Mouse (Mus musculus) embryonic facial prominence, embryonic 13.5 days (tissue): ENCODE measurements around the gene Ccdc106. TPM values are rescaled to one million over a fixed set of nuclear protein-coding genes. Genes with fewer than 3 reads are reported as not detected.

Source experiments
- ATAC-seq: fragments of 200-750 bp; cut with Nextera tagmentation; 2 replicates; pipeline ENCODE4 v1.8.0; 2017; ENCODE audit warnings: low read depth; ENCODE audit not compliant: insufficient number of reproducible peaks, insufficient read depth, low FRiP score, low TSS enrichment
- H3K27ac ChIP-seq: fragments of 300-500 bp; sonication (generic); 2 replicates; pipeline ENCODE4 v1.5.1; 2015; ENCODE audit warnings: moderate library complexity, mild to moderate bottlenecking, inconsistent platforms
- H3K27me3 ChIP-seq: fragments of 300-500 bp; sonication (generic); 2 replicates; pipeline ENCODE4 v1.6.1; 2015; ENCODE audit warnings: mild to moderate bottlenecking, inconsistent platforms
- H3K36me3 ChIP-seq: fragments of 300-500 bp; sonication (generic); 2 replicates; pipeline ENCODE4 v1.6.1; 2015; ENCODE audit warnings: mild to moderate bottlenecking, inconsistent platforms
- H3K4me1 ChIP-seq: fragments of 300-500 bp; sonication (generic); 2 replicates; pipeline ENCODE4 v1.6.1; 2015; ENCODE audit warnings: inconsistent platforms
- H3K4me2 ChIP-seq: fragments of 300-500 bp; sonication (generic); 2 replicates; pipeline ENCODE4 v1.6.1; 2015; ENCODE audit warnings: moderate library complexity, mild to moderate bottlenecking, inconsistent platforms
- H3K4me3 ChIP-seq: fragments of 300-500 bp; sonication (generic); 2 replicates; pipeline ENCODE4 v1.5.1; 2015; ENCODE audit warnings: mild to moderate bottlenecking, inconsistent platforms
- H3K9ac ChIP-seq: fragments of 300-500 bp; sonication (generic); 2 replicates; pipeline ENCODE4 v1.6.1; 2015; ENCODE audit warnings: mild to moderate bottlenecking, inconsistent platforms
- H3K9me3 ChIP-seq: fragments of 300-500 bp; sonication (generic); 2 replicates; pipeline ENCODE4 v1.6.1; 2016; ENCODE audit warnings: inconsistent platforms
- WGBS: fragments of 180-500 bp; shearing (Covaris S2); methylation state at CpG from one replicate; pipeline ENCODE4 v1.1.7; 2015; ENCODE audit warnings: mixed read lengths; 5-methylcytosine and 5-hydroxymethylcytosine counted together
- polyA plus RNA-seq: library from polyadenylated mRNA; unstranded; fragments of >200 nt; fragmentation: Nextera tagmentation; extraction: Ambion mirVana; gene quantifications from 2 replicates; pipeline ENCODE4 v1.2.1, GENCODE M21; 2015

Ccdc106 gene
- 46.1 and 55.4 TPM in 2 replicates for polyA plus RNA-seq

- Histone ChIP-seq H3K9me3 (no peaks in the 10 kb centered on the region), H3K27ac (peak within 1 kb of the TSS; percentile 97), H3K36me3 (peaks cover 43% of the 10 kb centered on the region), H3K4me2 (peak within 1 kb of the TSS; percentile 84), H3K27me3 (no peaks in the 10 kb centered on the region), H3K9ac (peak within 1 kb of the TSS; percentile 97), H3K4me1 (peaks cover 27% of the 10 kb centered on the region), H3K4me3 (peak within 1 kb of the TSS; percentile 79)
- WGBS = under 1% methylated on average over 49 of the region's 49 CpGs
- ATAC-seq = peak; percentile 84
Observed at GRCm38 (mm10) chr7:5020000-5020681, at the start of gene Ccdc106, which contains the start of gene Zfp865. Gene Ccdc106 (plus strand): TSS chr7:5020553. Gene Zfp865 (plus strand): TSS chr7:5020376.

GRCm38 (mm10) chr7:4971068-4971467, 49.3 kb upstream of the Ccdc106 start, which contains the start of gene Sbk3:
Gene Sbk3 (minus strand): TSS chr7:4971168.
- Histone ChIP-seq H3K4me3 (no peak within 1 kb of the TSS), H3K36me3 (no peaks in the 10 kb centered on the region)
- ATAC-seq = no peak

GRCm38 (mm10) chr7:4971710-4972109, 48.6 kb upstream of the Ccdc106 start:
- Histone ChIP-seq H3K27me3 (no peaks in the 10 kb centered on the region; the same call in 1 of the 2 replicates), H3K9me3 (0 out of 2 replicates have a peak, but pooled peaks cover under 1% of the 10 kb centered on the region), H3K4me3 (no peak overlapping the region), H3K36me3 (no peaks in the 10 kb centered on the region), H3K27ac (no peak overlapping the region), H3K4me2 (no peak overlapping the region), H3K9ac (no peak overlapping the region), H3K4me1 (no peaks in the 10 kb centered on the region)
- ATAC-seq = no peak
- 22% methylated on average over 7 of the region's 7 CpGs for WGBS

More at GRCm38 (mm10) chr7:4971068-4971467, 49.3 kb upstream of the Ccdc106 start, which contains the start of gene Sbk3:
- no peak within 1 kb of the TSS for H3K27ac ChIP-seq
- no peaks in the 10 kb centered on the region for H3K9me3 ChIP-seq
- H3K9ac ChIP-seq = no peak within 1 kb of the TSS
- no peak within 1 kb of the TSS for H3K4me2 ChIP-seq
- H3K4me1 ChIP-seq = no peaks in the 10 kb centered on the region
- WGBS = 43% methylated on average over 6 of the region's 6 CpGs
- no peaks in the 10 kb centered on the region; the same call in 1 of the 2 replicates for H3K27me3 ChIP-seq

- whole genome bisulfite sequencing = 72% methylated on average over 18 of the region's 18 CpGs
- H3K36me3 ChIP-seq = no peaks in the 10 kb centered on the region
- no peak overlapping the region for H3K27ac ChIP-seq
- H3K4me3 ChIP-seq = no peak overlapping the region
- no peaks in the 10 kb centered on the region; the same call in 1 of the 2 replicates for H3K27me3 ChIP-seq
- peaks cover 4% of the 10 kb centered on the region; the same call in 1 of the 2 replicates for H3K9me3 ChIP-seq
- no peak overlapping the region for H3K4me2 ChIP-seq
- no peak overlapping the region for H3K9ac ChIP-seq
- no peak for ATAC-seq
- no peaks in the 10 kb centered on the region for H3K4me1 ChIP-seq
Observed at GRCm38 (mm10) chr7:4972321-4973047, 47.9 kb upstream of the Ccdc106 start.

- no peak for ATAC-seq
- WGBS = 49% methylated on average over 4 of the region's 4 CpGs
- Histone ChIP-seq H3K4me2 (no peak overlapping the region), H3K27me3 (no peaks in the 10 kb centered on the region), H3K9me3 (peaks cover 4% of the 10 kb centered on the region; the same call in 1 of the 2 replicates), H3K4me1 (no peaks in the 10 kb centered on the region), H3K4me3 (no peak overlapping the region), H3K36me3 (no peaks in the 10 kb centered on the region), H3K9ac (no peak overlapping the region), H3K27ac (no peak overlapping the region)
Observed at GRCm38 (mm10) chr7:4975455-4975854, 44.9 kb upstream of the Ccdc106 start.

GRCm38 (mm10) chr7:4976832-4977231, 43.5 kb upstream of the Ccdc106 start:
- Histone ChIP-seq H3K27ac (no peak overlapping the region), H3K4me1 (no peaks in the 10 kb centered on the region), H3K4me2 (no peak overlapping the region), H3K9me3 (peaks cover 4% of the 10 kb centered on the region; the same call in 1 of the 2 replicates), H3K36me3 (no peaks in the 10 kb centered on the region), H3K27me3 (no peaks in the 10 kb centered on the region), H3K4me3 (no peak overlapping the region), H3K9ac (no peak overlapping the region)
- 88% methylated on average over 7 of the region's 7 CpGs for whole genome bisulfite sequencing
- no peak for ATAC-seq

GRCm38 (mm10) chr7:4988250-4988649, 32.1 kb upstream of the Ccdc106 start:
- Histone ChIP-seq H3K27me3 (peaks cover 2% of the 10 kb centered on the region), H3K27ac (no peak overlapping the region), H3K36me3 (peaks cover 24% of the 10 kb centered on the region), H3K9me3 (peaks cover 25% of the 10 kb centered on the region), H3K4me1 (no peaks in the 10 kb centered on the region; the same call in 1 of the 2 replicates), H3K9ac (no peak overlapping the region), H3K4me3 (no peak overlapping the region), H3K4me2 (no peak overlapping the region)
- ATAC-seq = no peak
- WGBS = 71% methylated on average over 2 of the region's 2 CpGs

- Histone ChIP-seq H3K36me3 (peaks cover 36% of the 10 kb centered on the region), H3K4me3 (peak overlapping the region; percentile 64; the same call in 1 of the 2 replicates), H3K27ac (no peak overlapping the region), H3K4me2 (peak overlapping the region; percentile 81), H3K9ac (0 out of 2 replicates have a peak overlapping the region, but pooled peaks have one; percentile 46), H3K27me3 (peaks cover 17% of the 10 kb centered on the region), H3K4me1 (peaks cover 28% of the 10 kb centered on the region), H3K9me3 (peaks cover 30% of the 10 kb centered on the region)
- 42% methylated on average over 55 of the region's 55 CpGs for WGBS
- no peak for ATAC-seq
Observed at GRCm38 (mm10) chr7:4993347-4993998, 26.9 kb upstream of the Ccdc106 start.

GRCm38 (mm10) chr7:4993999-4994788, 26.2 kb upstream of the Ccdc106 start:
- Histone ChIP-seq H3K4me1 (peaks cover 28% of the 10 kb centered on the region), H3K27me3 (peaks cover 17% of the 10 kb centered on the region), H3K9me3 (peaks cover 30% of the 10 kb centered on the region), H3K9ac (0 out of 2 replicates have a peak overlapping the region, but pooled peaks have one; percentile 46), H3K36me3 (peaks cover 36% of the 10 kb centered on the region), H3K27ac (no peak overlapping the region), H3K4me3 (peak overlapping the region; percentile 64), H3K4me2 (peak overlapping the region; percentile 81)
- 52% methylated on average over 59 of the region's 59 CpGs for WGBS
- ATAC-seq = no peak

GRCm38 (mm10) chr7:4995268-4996002, 24.9 kb upstream of the Ccdc106 start:
- peaks cover 17% of the 10 kb centered on the region for H3K27me3 ChIP-seq
- peak overlapping the region; percentile 92 for H3K9ac ChIP-seq
- peaks cover 28% of the 10 kb centered on the region for H3K4me1 ChIP-seq
- H3K36me3 ChIP-seq = peaks cover 36% of the 10 kb centered on the region
- peak overlapping the region; percentile 64 for H3K4me3 ChIP-seq
- 3% methylated on average over 19 of the region's 19 CpGs for WGBS
- ATAC-seq = peak; percentile 40
- H3K4me2 ChIP-seq = peak overlapping the region; percentile 81
- H3K27ac ChIP-seq = peak overlapping the region; percentile 69
- peaks cover 29% of the 10 kb centered on the region for H3K9me3 ChIP-seq
